Mouse (Mus musculus): Measurements from ENCODE around the gene Mrpl45. TPM values are rescaled to one million over a fixed set of nuclear protein-coding genes. Genes with fewer than 3 reads are reported as not detected.
A peak's percentile ranks its signal among the peaks of the same experiment; 100 is the strongest.
"Not testable (repeated sequence)": the region's sequence is repeated elsewhere in the genome, so short reads cannot be mapped to it uniquely, and the experiment has no call there.

Gene Mrpl45
- polyA plus RNA-seq, 1 experiment from 2014 or later = 46.5 TPM

DNA sequence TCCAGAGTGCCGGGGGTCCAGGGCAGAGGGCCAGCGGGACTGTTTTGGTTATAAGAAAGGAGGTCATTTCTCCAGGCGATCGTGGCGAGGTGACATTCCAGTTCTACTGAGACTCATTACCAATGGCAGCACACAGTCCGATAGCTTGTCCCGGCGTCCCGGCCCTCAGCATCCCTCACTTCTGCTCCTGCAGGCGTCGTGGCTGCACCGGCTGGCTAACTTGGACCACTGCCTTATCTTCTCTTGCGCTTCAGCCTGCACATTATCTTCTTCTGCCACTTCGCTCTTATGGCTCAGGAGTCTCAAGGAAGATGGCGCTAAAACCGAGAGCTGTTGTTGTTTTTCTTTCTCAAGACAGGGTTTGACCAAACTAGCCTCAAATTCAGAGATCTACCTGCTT is 14.1 kb upstream of the Mrpl45 start:
- Histone ChIP-seq H3K9me3 (no peaks in the 10 kb centered on the region), H3K4me2 (replicated peaks) (no peak overlapping the region), H3K27me3 (no peaks in the 10 kb centered on the region), H3K4me1 (0 out of 2 replicates have a peak, but pooled peaks cover 3% of the 10 kb centered on the region), H3K27ac (replicated peaks) (no peak overlapping the region), H3K4me3 (no peak overlapping the region), H3K36me3 (no peaks in the 10 kb centered on the region), H3K9ac (replicated peaks) (no peak overlapping the region)
- no peak for ATAC-seq (ENCODE audit: low FRiP score, low read depth)
- WGBS = 89% methylated on average over 16 of the region's 16 CpGs

DNA sequence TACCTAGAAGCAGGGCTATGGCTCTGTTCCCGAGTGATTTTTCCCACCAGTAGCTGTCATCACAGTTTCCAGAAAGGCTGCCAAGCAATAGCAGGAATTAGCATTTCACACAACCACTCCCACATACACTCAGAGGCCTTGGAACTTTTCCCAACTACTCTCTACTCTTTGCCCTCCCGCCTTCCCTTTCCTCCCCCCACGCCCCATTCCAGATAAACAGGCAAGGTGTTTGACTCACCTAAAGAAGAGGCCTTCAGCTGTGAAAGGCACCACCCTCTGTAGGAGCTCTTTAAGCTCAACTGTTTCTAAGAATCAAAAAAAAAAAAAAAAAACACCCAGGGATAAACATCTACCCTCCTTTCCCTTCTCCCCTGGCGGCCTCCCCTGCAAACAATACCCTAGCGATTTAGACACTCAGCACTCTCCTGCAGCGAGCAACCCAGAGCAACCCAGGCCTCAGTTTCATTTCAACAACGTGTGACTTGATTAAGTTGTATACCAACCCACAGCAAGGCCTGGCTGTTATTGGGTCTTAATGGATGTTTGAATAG is 13.2 kb upstream of the Mrpl45 start:
- 31% methylated on average over 7 of the region's 7 CpGs for WGBS

DNA sequence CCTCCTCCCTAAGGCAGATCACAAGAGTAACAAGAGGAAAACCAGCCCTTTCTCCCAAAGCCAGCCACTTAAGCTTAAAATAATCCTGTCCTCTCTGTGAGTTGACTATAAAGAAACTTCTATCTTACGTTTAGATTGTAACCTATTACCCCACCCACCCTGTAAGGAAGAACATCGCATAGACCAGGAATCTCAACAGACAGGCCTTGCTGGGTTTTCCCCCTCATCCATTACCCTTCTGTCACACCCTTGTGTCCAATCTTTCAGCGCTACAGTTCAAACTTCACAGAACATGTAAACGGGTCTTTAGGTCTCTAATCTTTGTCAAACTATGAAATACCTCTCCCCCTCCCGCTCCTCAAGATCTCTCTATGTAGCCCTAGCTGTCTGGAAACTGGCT is 10.9 kb upstream of the Mrpl45 start:
- Histone ChIP-seq H3K9me3 (no peaks in the 10 kb centered on the region), H3K4me2 (replicated peaks) (no peak overlapping the region), H3K4me3 (no peak overlapping the region), H3K9ac (replicated peaks) (no peak overlapping the region), H3K27ac (replicated peaks) (no peak overlapping the region), H3K36me3 (no peaks in the 10 kb centered on the region), H3K27me3 (peaks cover 6% of the 10 kb centered on the region), H3K4me1 (peaks cover 9% of the 10 kb centered on the region)
- WGBS = 84% methylated on average over 5 of the region's 5 CpGs
- ATAC-seq (ENCODE audit: low FRiP score, low read depth) = no peak

More for the DNA sequence above, 13.2 kb upstream of the Mrpl45 start:
- Histone ChIP-seq H3K9me3 (no peaks in the 10 kb centered on the region), H3K4me1 (0 out of 2 replicates have a peak, but pooled peaks cover 3% of the 10 kb centered on the region), H3K27ac (replicated peaks) (no peak overlapping the region), H3K4me3 (no peak overlapping the region), H3K9ac (replicated peaks) (no peak overlapping the region), H3K27me3 (no peaks in the 10 kb centered on the region), H3K4me2 (replicated peaks) (no peak overlapping the region), H3K36me3 (no peaks in the 10 kb centered on the region)
- ATAC-seq (ENCODE audit: low FRiP score, low read depth) = no peak

DNA sequence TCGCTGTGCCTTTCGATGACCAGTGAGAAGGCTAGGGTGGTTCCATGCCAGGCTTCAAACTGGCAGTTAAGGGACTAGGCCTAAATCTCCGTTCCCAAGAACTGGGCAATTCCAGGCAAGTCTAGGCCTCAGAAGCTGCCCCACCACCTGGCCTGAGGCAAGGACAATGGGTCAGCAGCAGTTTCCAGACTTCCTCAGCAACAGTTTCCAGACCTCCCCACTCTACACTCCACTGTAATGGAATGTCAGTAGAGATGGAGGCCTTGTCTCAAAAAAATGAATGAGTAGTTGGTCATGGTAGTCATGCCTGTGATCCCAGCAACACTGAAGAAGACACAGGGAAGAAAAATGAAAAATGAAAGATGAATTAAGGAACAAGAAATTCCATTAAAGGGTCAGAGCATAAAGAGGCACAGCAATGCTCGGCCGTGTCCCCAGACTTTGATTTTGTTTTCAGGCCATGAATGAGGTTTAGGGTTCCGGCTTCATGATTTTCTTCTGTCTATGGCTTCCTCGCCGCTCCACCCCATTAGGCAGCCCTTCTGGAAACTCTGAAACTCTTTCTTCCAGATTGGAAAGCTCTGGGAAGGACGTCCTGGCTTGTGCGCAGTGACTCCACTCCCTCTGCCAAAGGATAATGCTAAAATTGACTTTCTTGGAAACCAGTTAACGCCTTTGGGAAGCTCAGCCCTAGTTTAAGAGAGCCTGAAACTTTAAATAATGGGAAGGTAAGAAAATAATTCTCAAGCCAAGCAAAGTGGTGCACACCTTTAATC is 8.0 kb upstream of the Mrpl45 start:
- Histone ChIP-seq H3K27me3 (peaks cover 15% of the 10 kb centered on the region), H3K36me3 (no peaks in the 10 kb centered on the region), H3K4me1 (peaks cover 24% of the 10 kb centered on the region), H3K9ac (replicated peaks) (no peak overlapping the region), H3K4me3 (no peak overlapping the region), H3K27ac (replicated peaks) (no peak overlapping the region), H3K4me2 (replicated peaks) (no peak overlapping the region), H3K9me3 (no peaks in the 10 kb centered on the region)
- 91% methylated on average over 11 of the region's 11 CpGs for WGBS
- no peak for ATAC-seq (ENCODE audit: low FRiP score, low read depth)

DNA sequence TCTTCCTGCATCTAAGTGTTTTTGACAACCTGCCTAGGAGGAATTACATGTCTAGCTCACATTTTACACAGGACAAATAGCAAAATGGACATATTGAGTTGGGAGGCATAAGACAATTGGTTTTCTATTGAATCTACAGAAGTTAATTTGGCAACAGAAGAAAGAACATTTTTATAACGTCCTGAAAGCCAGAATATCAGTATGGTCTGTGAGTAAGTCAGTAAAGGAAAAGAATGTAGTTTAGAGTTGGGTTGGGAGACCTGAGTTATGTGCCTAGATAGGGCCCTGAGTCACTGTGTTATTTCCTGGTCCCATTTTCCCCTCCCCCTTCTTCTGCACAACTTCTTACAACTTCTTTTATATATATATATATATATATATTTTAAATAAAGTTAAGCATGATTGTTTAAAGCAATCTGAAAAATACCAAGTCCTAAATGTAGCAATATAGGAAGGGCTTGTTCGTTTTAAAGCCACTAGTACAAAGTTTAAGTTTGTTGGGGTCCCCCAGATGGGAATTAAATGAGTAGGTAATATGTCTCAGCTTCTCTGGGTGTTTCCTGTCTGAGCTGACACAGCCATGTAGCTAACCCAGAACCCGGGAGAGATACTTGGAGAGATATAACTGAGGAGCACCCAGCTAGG is 6.6 kb upstream of the Mrpl45 start:
- Histone ChIP-seq H3K9ac (replicated peaks) (no peak overlapping the region), H3K27ac (replicated peaks) (no peak overlapping the region), H3K4me1 (peaks cover 24% of the 10 kb centered on the region), H3K4me3 (no peak overlapping the region), H3K36me3 (no peaks in the 10 kb centered on the region), H3K4me2 (replicated peaks) (peak overlapping the region; percentile 69), H3K27me3 (peaks cover 15% of the 10 kb centered on the region), H3K9me3 (no peaks in the 10 kb centered on the region)
- WGBS = 54% methylated on average over 3 of the region's 3 CpGs
- no peak for ATAC-seq (ENCODE audit: low FRiP score, low read depth)

DNA sequence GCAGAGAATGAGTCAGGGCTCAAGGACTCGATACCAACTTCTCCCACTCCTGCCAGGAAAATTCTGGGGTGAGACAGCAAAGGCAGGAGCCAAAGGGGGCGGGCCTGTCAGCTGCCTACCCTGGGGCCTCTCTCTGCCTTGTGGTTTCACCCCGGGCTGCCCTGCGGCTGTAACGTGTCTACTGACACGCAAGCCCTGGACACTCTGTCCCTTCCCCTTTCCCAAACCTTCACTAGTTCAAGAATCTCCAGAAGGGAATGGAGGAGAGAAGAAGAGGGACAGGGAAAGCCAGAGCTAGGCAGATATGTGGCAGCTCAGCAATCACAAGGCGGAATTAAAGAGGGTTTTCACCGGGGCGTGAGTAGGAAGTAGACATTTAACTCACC is 6.1 kb upstream of the Mrpl45 start:
- ATAC-seq (ENCODE audit: low FRiP score, low read depth) = no peak
- peak overlapping the region; percentile 57 for H3K9ac ChIP-seq (replicated peaks)
- H3K36me3 ChIP-seq = no peaks in the 10 kb centered on the region
- H3K4me1 ChIP-seq = peaks cover 24% of the 10 kb centered on the region
- peak overlapping the region; percentile 69 for H3K4me2 ChIP-seq (replicated peaks)
- no peaks in the 10 kb centered on the region for H3K9me3 ChIP-seq
- H3K4me3 ChIP-seq = peak overlapping the region; percentile 44
- H3K27me3 ChIP-seq = peaks cover 15% of the 10 kb centered on the region
- H3K27ac ChIP-seq (replicated peaks) = 0 out of 2 replicates have a peak overlapping the region, but pooled peaks have one; percentile 6
- 2% methylated on average over 9 of the region's 9 CpGs for WGBS

DNA sequence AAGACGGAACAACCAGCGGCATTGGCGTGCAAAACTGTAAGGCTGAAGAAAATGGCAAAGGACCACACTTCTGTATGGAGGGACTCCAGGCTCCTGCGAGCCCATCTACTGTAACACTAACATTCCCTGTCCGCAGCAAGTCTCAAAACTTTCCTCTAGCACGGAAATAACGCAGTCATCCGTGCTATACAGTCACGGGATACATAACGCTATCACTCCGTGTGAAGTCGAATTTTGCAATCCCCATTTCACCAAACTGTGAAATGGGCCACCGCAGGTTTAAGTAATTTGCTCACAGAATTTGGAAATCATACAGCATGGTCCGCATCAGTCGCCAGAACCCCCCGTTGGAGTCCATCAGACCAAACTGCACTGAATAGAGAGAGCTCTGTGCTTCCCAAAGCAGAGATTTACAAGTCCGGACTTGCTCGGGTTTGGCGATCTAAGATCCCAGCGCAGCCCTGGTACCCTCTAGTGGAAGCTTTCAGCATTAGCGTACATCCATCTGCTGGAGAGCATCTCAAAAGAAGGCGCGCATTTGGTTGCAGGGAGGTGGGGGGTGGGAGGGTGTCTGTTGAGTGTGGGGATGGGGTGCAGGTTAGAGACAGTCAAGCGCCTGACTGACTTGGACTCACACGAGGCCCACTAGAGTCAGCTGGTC is 5.5 kb upstream of the Mrpl45 start:
- peak overlapping the region; percentile 44 for H3K4me3 ChIP-seq
- peak overlapping the region; percentile 69 for H3K4me2 ChIP-seq (replicated peaks)
- H3K9ac ChIP-seq (replicated peaks) = peak overlapping the region; percentile 57
- WGBS = under 1% methylated on average over 25 of the region's 25 CpGs
- ATAC-seq (ENCODE audit: low FRiP score, low read depth) = peak; percentile 68
- 0 out of 2 replicates have a peak overlapping the region, but pooled peaks have one; percentile 25 for H3K27ac ChIP-seq (replicated peaks)
- H3K9me3 ChIP-seq = no peaks in the 10 kb centered on the region
- H3K36me3 ChIP-seq = no peaks in the 10 kb centered on the region
- H3K27me3 ChIP-seq = peaks cover 15% of the 10 kb centered on the region
- peaks cover 24% of the 10 kb centered on the region for H3K4me1 ChIP-seq

DNA sequence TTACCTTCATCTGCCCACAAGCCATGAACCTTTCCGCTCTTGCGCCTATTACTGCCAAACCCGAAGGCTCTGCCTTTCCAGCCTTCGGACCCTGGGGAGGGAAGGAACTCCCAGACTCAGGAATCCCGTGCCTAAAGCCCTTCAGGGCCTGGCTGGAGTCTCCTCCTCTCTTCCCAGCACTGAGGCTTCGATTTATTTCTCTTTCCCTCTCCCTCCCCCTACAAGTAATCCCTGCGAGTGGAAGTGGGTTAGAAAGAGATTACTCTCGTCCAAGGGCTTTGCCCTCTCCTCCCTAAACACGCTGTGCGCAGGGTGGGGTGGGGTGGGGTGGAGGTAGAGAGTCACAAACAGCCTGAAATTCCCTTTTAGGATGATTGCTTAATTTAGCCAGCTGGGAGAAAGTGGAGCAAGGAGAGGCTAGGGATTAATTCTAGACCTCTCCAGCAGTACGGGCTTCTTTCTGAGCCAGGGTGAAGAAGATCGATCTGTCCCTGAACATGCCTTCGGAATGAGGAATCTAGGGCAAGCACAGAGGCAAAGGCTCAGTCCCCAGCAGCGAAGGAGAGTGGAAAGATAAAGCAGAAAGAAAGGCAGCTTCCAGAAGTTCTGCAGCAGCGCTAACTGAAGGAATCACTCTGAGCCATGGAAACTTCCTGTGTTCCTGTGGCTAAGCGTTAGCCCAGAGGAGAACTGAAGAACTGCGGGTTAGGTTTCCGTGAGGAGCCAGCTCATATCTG is 4.5 kb upstream of the Mrpl45 start:
- no peak for ATAC-seq (ENCODE audit: low FRiP score, low read depth)
- no peaks in the 10 kb centered on the region for H3K9me3 ChIP-seq
- H3K27me3 ChIP-seq = peaks cover 15% of the 10 kb centered on the region
- 1% methylated on average over 18 of the region's 18 CpGs for WGBS
- peaks cover 24% of the 10 kb centered on the region for H3K4me1 ChIP-seq
- no peaks in the 10 kb centered on the region for H3K36me3 ChIP-seq
- H3K4me3 ChIP-seq = peak overlapping the region; percentile 27
- H3K27ac ChIP-seq (replicated peaks) = peak overlapping the region; percentile 25
- H3K4me2 ChIP-seq (replicated peaks) = peak overlapping the region; percentile 69
- H3K9ac ChIP-seq (replicated peaks) = 0 out of 2 replicates have a peak overlapping the region, but pooled peaks have one; percentile 32

DNA sequence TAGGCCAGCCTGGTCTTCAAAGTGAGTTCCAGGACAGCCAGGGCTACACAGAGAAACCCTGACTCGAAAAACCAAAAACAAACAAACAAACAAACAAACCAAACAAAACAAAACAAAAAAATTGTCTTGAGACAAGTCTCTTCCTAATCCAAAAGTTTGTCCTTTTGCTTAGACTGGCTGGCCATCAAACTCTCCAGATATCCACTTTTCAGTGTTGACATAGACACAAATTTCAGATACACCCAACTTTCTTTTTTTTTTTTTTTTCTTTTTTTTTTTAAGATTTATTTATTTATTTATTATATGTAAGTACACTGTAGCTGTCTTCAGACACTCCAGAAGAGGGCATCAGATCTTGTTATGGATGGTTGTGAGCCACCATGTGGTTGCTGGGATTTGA is 2.6 kb upstream of the Mrpl45 start:
- not testable (repeated sequence) for H3K4me2 ChIP-seq (replicated peaks); H3K36me3 ChIP-seq; H3K27ac ChIP-seq (replicated peaks); H3K9me3 ChIP-seq; H3K4me3 ChIP-seq; H3K9ac ChIP-seq (replicated peaks); ATAC-seq (ENCODE audit: low FRiP score, low read depth)
- Histone ChIP-seq H3K4me1 (peaks cover 32% of the 10 kb centered on the region), H3K27me3 (peaks cover 15% of the 10 kb centered on the region)
- WGBS = 90% methylated on average over 1 of the region's 1 CpGs

DNA sequence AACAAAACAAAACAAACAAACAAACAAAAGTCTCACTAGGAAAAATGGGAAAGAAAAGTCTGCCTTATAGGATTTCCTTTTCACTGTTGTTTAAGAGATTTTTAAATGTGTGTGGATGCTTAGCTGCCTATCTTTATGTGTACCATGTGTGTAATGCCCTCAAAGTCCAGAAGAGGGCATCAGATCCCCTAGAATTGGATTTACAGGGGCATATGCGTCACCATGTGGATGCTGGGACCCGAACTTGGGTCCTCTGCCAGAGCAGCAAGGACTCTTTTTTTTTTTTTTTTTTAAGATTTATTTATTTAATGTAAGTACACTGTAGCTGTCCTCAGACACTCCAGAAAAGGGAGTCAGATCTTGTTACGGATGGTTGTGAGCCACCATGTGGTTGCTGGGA is 1.4 kb upstream of the Mrpl45 start:
- Histone ChIP-seq H3K4me1 (peaks cover 32% of the 10 kb centered on the region), H3K4me3 (no peak overlapping the region), H3K36me3 (0 out of 2 replicates have a peak, but pooled peaks cover 9% of the 10 kb centered on the region), H3K27ac (replicated peaks) (no peak overlapping the region), H3K9me3 (no peaks in the 10 kb centered on the region), H3K27me3 (peaks cover 14% of the 10 kb centered on the region), H3K9ac (replicated peaks) (no peak overlapping the region), H3K4me2 (replicated peaks) (no peak overlapping the region)
- WGBS = 92% methylated on average over 3 of the region's 3 CpGs
- ATAC-seq (ENCODE audit: low FRiP score, low read depth) = no peak

DNA sequence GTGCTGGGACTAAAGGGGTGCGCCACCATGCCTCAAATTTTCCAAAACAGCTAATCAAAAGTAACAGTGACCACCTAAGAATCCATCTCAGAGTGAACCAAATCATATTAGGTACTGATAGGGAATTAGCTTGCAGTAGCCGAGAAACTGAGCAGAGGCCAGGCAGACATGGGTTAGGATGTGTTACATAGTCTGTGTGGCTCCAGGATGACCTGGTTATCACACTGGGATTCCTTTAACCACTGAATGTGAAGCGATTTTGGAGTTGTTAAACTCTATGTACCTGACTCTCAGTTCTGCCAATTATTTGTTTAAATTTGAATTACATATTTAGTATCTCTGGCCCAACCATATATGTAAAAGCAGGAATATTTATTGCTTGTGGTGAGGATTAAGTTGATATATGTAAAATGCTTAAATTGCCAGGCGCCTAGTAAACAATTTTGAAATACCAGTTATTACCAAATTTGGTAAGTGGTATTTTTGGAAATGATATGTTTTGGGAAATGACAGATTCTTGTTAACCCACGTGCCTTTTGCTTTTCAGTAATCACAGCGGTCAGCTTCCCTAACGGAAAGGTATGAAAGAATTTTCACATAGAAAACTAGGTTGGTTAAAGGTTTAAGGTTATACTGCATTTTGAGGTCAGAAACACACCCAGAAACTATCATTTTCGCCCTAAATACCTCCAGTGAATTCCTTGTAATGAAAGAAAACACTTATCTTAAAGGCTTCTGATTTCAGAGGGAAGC is 589 bp upstream of the Mrpl45 start:
- Histone ChIP-seq H3K27ac (replicated peaks) (no peak overlapping the region), H3K4me2 (replicated peaks) (peak overlapping the region; percentile 36), H3K27me3 (peaks cover 8% of the 10 kb centered on the region; the same call in 1 of the 2 replicates), H3K4me3 (0 out of 2 replicates have a peak overlapping the region, but pooled peaks have one; percentile 58), H3K36me3 (0 out of 2 replicates have a peak, but pooled peaks cover 12% of the 10 kb centered on the region), H3K4me1 (peaks cover 24% of the 10 kb centered on the region), H3K9me3 (no peaks in the 10 kb centered on the region), H3K9ac (replicated peaks) (no peak overlapping the region)
- WGBS = 53% methylated on average over 8 of the region's 8 CpGs
- no peak for ATAC-seq (ENCODE audit: low FRiP score, low read depth)

Measured in midbrain, embryonic 12.5 days (tissue).